Mouse (Mus musculus): ENCODE results near the gene Msl3l2.
A peak's percentile ranks its signal among the peaks of the same experiment; 100 is the strongest.

Msl3l2 gene

GRCm38 (mm10) chr10:56106333-56106995, at the start of gene Msl3l2:
Gene Msl3l2, plus strand, starts transcription at chr10:56106917.
- DNase-seq: peak; percentile 90

GRCm38 (mm10) chr10:56058979-56059422, 47.7 kb upstream of the Msl3l2 start:
- no peak for DNase-seq

GRCm38 (mm10) chr10:56061238-56061830, 45.4 kb upstream of the Msl3l2 start:
- no peak for DNase-seq

GRCm38 (mm10) chr10:56062746-56063145, 44.0 kb upstream of the Msl3l2 start:
- no peak for DNase-seq

- DNase-seq: no peak
These were observed 17.0 kb upstream of the Msl3l2 start for GRCm38 (mm10) chr10:56089714-56090113.

- no peak for DNase-seq
These were observed 12.1 kb upstream of the Msl3l2 start for GRCm38 (mm10) chr10:56094586-56094985.

GRCm38 (mm10) chr10:56096757-56097156, 10.0 kb upstream of the Msl3l2 start:
- no peak for DNase-seq

- DNase-seq: no peak
These were observed 7.6 kb upstream of the Msl3l2 start for GRCm38 (mm10) chr10:56099126-56099525.

- no peak for DNase-seq
These were observed 6.9 kb upstream of the Msl3l2 start for GRCm38 (mm10) chr10:56099641-56100310.

- DNase-seq: no peak
These were observed 248 bp downstream of the Msl3l2 start for GRCm38 (mm10) chr10:56106996-56107334.

GRCm38 (mm10) chr10:56114951-56115635, 8.4 kb downstream of the Msl3l2 start:
- peak; percentile 60 for DNase-seq

GRCm38 (mm10) chr10:56115636-56116180, 9.0 kb downstream of the Msl3l2 start:
- DNase-seq: no peak

GRCm38 (mm10) chr10:56126972-56127371, 20.3 kb downstream of the Msl3l2 start:
- DNase-seq: no peak

GRCm38 (mm10) chr10:56129642-56130041, 22.9 kb downstream of the Msl3l2 start:
- DNase-seq: no peak

- no peak for DNase-seq
These were observed 30.5 kb downstream of the Msl3l2 start for GRCm38 (mm10) chr10:56137191-56137590.

GRCm38 (mm10) chr10:56148920-56149319, 42.2 kb downstream of the Msl3l2 start:
- DNase-seq: no peak

- no peak for DNase-seq
These were observed 50.2 kb downstream of the Msl3l2 start for GRCm38 (mm10) chr10:56156956-56157355.

- DNase-seq: no peak
These were observed 51.5 kb downstream of the Msl3l2 start for GRCm38 (mm10) chr10:56158207-56158606.

- DNase-seq: no peak
These were observed 52.0 kb downstream of the Msl3l2 start for GRCm38 (mm10) chr10:56158748-56159147.

- peak; percentile 18 for DNase-seq
These were observed 57.7 kb downstream of the Msl3l2 start for GRCm38 (mm10) chr10:56164411-56164810.

- no peak for DNase-seq
These were observed 59.0 kb downstream of the Msl3l2 start for GRCm38 (mm10) chr10:56165758-56166157.
